Mouse (Mus musculus): Measurements from ENCODE around the gene Adora1.
"Not testable (repeated sequence)": the region's sequence is repeated elsewhere in the genome, so short reads cannot be mapped to it uniquely, and the experiment has no call there.

Gene Adora1

DNA sequence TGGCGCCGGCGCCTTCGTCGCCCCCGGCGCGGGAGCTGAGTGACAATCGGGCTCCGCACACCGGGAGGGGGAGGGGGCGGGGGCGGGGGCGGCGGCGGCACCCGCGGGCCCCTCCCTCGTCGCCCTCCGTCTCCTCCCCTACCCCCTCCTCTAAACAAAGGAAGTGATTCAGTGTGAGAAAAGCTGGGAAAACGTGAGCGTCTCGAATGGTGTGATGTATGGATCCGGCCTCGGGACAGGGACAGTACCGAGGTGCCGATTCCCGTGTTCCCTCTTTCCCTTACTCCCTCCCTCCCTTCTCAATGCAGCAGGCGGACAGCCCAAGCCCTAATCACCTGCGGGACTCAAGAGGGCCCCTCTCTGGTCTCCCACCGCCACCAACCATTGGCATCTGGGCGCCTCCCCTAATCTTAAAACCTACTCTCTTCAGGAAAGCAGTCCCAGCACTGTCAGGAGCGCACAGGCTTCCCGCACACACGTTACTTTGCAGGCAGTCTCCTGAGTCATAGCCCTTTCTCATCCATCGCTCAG lies at the start of gene Adora1:
Adora1 (minus strand) TSS at position 41 of the 531 bp plus-strand sequence.
- DNase-seq, result no peak

DNA sequence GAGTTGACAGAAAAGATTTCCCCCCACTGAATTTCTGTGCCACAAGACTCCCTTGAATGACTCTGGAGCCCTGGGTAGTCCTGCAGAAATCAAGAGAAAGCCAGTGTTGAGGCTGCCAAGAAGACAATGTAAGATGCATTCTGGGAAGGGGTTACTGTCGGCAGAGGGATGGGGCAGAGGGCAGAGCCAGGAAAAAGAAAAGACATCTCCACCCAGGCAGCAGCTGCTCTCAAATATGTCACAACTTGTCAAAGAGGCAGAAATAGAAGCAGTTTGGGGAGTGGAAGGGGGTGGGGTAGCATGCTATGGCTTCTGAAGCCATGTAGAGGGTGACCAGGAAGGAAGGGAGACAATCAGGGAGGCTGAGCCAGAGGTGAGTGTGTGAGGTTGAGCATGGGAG lies 47.9 kb upstream of the Adora1 start:
- no peak for DNase-seq

DNA sequence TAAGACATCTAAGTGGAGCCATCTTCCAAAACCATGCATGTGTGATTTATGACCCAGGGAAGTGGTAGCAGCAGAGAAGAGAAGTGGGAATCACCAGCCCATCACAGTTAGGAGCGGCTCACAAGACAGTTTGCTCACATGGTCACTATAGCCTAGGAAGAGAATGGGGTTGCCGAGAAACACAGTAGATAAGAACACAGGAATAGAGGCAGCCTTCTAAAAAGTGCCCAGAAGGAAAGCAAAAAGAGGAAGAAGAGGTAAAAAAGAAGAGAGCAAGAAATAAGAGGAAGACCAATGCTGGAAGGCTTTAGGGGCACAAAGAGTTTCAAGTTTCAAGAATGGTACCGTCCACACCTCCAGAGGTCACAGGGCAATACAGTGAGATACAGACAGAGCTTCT lies 47.1 kb upstream of the Adora1 start:
- DNase-seq, result no peak

DNA sequence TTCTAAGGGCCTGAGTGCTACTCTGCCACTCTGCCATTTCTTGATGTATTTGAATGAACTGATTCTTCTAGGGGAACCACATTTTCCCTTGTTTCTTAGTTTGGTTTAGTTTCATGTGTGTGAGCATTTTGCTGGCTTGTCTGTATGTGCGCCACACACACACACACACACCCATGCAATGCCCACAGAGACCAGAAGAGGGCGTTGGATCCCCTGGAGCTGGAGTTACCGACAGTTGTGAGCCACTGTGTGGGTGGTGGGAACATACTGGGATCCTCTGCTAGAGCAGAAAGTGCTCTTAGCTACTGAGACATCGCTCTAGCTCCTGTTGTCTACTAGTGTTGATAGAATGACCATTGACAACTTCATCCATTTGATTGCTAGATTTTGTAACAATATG lies 46.3 kb upstream of the Adora1 start:
- DNase-seq, result no peak

DNA sequence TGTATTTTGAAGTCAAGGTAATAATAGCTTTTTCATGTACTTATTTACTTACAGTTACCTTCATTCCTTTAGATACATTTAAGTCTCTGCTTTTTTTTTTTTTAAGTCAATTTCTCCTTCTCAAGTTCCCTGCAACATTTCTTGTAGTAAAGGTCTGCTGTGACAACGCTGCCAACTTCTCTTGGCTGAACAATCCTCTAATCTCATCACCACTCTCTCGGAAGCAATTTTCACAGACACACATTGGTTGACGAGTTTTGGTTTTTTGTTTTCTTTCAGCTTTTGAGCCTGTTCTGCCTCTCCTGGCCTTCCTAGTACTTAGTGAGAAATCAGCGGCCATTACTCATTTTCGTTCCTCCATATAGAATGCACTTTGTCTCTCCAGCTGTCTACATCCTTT lies 44.9 kb upstream of the Adora1 start:
- DNase-seq, result no peak

DNA sequence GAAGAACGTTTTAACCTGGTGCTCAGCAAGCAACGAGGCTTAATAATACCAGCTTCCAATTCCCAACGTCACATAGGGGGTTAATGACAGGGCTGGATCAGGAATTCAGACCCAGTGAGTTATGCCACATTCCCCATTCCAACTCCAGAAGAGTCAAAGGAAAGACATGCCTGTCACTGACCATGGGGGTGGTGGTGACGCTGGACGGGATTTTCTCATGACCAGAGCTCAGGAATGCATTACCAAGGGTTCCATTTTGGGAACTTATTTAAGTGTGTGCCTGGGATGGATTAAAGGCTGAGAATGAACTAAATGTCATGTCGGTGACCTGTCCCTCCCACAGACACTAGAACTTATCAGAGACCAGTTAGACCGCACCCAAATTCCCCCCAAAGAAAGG lies 41.6 kb upstream of the Adora1 start:
- DNase-seq, result no peak

DNA sequence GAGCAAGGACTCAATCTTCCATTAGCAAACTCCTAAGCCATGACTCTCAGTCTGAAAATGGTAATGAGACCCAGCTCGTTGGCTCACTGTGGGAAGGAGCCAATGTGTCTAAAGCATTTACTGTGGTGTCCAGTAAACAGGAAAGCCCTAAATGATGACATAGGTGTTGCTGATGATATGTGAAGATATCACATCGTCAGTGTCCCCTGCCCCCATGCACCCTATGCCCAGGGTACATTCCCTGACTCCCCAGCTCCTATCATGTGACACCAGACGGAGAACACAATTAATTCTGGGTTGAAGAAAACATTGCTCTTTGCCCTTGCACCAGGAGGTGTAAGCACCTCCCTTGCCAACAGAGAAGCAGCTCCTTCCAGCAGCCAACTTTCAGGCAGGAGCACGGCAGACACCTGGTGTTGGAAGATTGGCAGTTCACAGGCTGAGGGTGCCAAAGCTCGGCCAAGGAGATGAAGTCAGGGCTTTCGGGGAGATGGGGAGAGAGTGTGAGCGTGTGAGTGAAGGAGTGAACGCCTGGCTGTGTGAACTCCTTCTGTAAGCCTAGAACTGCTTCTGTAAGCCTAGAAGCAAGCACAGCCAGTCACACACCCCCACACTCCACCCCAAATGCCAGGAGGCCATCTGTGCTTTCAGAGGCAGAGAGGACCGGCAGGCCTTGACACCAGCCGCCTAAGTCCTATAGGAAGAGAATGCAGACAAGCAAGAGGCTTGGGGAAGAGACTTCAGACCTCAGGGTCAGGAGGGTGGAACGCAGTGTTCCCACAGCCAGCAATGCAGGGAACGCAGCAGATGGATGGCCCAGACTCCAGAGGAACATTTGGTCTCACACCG lies 40.6 kb upstream of the Adora1 start:
- DNase-seq, result peak; percentile 22

DNA sequence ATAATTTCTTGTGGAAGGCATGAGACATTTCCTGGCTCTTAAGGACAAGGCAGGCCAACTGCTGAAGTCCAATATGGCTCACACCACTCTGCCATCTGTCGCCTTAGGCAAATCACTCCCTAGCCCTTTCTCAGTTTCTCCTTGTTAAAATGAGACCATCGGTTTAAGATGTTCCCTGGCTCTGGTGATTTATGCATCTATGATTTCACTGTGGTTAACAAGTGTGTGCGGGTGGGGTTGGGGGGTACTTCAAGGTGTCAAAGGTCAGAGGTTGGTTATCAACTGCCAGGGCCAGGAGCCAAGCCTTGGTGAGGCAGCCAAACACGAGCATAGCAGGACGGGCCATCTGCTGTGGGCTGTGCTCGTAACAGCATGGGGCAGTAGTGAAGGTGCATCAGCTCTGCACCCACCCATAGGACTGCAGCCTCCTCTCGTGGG lies 39.3 kb upstream of the Adora1 start:
- no peak for DNase-seq

DNA sequence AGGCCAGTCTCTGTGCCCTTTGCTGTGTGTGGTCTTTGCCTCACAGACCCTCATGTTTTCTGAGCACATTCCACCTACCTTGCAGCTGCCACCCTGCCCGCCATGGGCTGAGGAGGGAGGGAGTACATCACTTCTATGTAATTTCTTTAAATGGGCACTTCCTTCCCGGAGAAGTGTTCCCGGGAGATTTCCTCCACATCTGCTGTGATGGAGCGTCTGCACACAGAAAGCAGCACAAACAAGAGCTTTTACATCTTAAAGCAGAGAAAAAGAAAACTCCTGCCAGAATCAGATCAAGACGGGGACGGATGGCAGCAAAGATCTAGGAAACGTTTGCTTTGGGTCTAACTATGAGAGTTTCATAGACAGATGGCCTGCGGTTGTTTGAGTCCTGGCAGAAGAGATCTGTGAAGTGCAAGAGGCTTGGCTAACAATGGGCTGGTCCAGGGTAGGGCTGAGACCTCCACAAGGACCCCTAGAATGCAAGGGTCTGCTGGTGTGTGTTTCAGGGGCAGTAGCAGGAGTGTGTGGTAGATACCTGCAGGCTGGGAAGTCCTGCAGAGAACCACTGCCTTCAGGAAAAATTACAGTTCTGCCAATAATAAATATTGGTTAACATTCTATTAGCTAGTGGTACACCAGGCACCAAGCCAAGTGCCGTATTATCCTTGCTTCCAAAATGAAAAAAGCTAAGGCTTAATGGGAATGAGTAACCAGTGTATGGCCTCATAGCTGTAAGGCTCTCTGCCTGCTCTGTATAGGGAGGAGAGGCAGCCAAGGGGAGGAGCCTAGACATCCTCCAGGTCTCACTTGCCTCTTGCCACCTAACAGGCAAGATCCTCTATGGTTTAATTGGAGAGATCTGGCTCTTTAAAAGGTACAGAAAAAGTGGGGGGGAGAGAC lies 38.5 kb upstream of the Adora1 start:
- DNase-seq, result no peak

DNA sequence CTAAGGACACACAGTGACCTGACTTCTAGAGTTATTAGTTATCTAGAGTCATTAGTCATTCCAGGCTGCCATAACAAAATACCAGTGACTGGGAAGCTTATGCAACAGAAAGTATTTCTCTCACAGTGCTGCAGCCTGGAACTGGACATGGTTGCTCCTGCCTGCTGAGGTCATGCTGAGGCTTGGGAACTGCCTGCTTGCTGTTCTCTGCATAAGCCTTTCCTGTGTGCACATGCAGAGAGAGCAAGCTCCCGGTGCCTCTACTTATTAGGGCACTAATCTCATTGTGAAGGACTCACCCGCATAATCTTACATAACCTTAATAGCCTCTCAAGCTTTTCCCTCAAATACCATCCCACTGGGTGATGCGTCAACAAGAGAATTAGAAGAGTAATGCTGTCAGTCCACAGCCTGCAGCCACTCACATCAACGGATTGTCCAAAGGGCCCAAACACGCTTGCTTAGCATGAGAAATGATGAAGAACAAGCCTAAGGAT lies 37.6 kb upstream of the Adora1 start:
- no peak for DNase-seq

DNA sequence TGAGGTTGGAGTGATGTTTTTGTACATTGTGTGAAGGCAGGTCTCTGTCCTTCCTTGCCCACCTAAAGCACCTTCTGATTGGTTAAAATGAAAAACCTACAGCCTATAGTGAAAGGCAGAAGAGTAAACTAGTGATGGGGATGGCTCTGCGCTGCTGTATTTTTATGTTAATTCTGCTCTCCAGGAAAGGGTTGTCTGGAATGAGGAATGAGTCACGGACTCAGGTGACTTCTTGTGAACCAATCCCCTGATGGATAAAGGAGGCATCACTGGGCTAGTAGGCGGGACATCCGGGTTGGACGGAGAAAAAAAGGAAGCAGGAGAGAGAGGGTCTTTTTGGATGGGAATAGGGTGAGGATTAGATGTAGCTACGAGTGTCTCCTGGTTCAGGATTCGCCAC lies 34.8 kb upstream of the Adora1 start:
- no peak for DNase-seq

DNA sequence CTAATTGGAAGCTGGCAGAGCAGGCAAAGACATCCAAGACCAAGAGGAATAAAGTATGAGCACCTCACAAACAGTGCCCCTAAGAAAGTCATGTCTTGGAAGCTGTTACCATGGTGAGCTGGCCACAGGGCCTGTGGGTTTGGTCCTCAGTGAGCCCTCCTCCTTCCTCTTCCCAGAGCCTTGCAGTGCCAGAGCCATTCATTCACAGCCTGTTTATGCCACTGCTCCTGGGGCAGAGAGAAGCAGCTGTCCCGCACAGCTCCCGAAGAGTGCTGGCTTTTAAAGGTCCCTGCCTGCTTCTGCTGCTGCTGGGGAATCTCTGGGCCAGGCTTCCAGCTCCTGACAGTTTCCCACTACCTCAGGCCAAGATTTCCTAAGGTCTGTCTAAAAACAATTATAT lies 30.6 kb upstream of the Adora1 start:
- DNase-seq, result no peak

DNA sequence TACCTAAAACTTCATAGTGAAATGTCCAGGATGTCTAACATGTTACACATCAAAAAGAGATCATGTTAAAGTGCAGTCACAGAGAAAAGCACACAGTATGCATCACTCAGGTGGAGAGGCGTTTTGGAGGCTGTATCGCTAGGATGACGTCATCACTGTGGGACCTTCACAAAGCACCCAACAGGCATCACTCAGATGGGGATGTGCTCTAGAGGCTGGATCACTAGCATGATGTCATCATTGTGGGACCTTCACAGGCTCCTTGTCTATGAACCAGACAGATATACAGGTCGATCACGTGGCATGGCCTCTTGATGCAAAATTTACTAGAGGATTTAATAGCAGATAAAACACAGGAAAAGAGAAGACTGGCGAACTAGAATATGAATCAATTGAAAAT lies 29.1 kb upstream of the Adora1 start:
- DNase-seq, result no peak

DNA sequence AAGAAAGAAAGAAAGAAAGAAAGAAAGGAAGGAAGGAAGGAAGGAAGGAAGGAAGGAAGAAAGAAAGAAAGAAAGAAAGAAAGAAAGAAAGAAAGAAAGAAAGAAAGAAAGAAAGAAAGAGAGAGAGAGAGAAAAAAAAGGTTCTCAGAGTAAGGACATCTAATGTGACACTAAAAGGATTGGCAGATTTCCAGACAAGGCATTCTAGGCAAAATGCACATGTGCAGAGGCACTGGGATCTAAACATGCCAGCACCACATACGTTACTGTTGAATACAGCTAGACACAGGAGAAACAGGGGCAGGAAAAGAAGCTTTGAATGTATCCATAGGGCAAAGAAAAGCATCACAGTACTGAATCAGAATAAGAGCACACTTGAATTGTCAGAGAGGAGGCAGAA lies 14.4 kb upstream of the Adora1 start:
- not testable (repeated sequence) for DNase-seq

DNA sequence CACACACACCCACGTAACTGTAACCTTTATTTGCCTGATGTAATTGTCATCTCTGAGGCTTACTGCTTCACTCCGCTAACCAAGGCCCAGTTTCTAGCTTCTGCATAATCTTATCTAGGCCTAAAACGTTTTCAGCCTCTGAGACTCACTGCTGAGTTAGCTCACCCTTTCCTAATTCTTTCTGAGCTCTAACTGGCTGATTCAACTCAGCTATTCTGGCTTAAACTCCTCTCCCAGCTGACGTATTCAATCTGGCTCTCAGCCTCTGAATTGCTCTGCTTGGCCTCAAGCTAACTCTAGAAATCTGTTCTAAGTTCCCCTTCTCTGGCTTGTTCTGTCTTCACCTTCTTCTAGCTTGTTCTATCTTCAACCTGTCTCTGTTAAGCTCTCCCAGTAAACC lies 11.4 kb upstream of the Adora1 start:
- peak; percentile 44 for DNase-seq

DNA sequence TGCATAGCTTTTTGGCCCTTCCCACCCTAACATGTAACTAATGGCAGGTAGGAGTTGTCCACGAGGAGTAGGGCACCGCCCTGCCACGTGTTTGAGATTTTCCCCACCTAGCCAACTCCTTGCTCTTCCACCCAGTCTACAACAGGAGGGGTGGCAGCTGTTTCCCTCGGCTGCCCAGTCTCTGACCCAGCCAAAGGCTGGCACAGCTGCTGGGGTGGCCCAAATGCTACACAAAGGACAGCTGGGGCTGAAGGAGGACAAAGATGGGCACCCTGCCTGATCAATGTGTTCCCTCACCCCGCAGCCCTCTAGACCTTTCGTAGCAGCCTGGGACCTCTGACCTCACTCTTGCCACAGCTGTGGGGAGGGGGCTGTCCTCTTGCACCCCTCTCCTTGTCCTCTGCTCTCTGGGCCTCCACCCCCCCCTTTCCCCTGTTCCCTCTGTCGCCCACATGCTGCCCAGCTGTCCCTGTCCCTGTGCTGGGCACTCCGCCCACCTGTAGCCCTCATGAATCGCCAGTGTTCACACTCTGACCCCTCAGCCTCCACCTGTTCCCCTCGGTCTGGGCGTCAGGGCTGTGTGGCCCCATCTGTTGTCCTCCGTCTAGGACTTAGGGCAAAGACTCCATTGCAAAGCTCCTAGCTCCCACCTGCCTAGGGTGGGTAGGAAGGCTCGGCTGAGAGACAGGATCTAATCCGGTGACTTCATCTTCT lies 9.9 kb upstream of the Adora1 start:
- DNase-seq, result no peak

DNA sequence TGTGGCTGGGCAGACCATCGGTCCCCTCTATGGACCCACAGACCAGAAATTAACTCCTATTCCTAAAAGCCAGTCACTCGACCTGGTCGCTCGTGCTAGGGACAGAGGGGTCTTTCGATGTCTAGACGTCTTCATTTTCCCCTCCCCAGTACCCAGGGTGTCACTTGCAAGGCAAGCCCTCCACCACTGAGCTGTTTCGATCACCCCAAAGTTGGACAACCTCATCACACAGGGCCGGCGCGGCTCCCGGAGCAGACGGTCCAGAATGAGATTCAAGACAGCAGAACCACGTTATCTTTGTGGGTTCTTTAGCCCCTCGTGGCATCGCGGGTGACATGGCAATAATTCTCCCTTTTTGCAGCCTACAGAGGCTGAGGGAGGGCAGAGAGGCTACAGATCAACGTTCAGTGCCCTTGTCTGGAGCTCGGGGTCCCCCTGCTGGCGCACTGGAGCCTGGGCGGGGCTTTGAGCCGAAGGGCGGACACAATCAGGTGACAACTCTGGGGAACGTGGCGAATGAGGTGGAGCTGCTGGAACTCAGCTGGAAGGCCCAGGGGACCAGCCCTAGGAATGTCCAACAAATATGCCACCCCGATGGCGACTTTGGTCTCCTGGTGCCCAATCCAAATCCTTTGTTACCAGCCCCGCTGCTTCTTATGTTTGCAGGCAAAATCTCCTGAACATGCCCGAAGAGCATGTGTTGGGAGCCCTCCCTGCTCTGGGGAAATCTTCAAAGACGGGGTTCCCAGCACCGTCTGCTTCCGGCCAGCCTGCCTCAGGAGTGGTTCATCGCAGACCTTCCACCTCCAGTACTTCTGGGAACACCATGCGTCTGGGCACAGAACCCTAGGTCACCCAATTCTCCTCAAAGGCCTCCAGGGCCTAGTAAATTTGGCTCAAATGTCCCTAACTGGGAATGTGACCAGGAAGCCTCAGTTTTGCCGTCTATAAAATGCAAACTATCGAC lies 9.0 kb upstream of the Adora1 start:
- DNase-seq, result peak; percentile 95

DNA sequence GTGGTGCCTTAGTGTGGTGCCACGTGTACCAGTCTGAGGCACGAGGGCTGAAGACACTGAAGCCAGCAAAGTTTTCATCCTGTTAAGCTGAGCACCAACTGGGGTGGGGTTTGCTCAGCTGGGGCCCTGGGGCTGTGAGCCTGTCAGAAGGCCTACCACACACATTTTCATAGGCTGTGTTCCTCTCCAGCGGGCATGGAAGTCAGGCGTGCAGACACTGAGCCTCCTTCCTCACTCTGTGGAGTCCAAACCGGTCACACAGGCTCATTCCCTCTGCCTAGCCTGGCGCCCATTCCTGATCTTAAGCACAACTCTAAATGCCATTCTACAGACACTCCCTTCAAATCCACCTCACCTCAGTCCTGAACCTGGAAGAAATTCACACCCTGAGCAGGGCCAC lies 8.3 kb upstream of the Adora1 start:
- DNase-seq, result peak; percentile 49

DNA sequence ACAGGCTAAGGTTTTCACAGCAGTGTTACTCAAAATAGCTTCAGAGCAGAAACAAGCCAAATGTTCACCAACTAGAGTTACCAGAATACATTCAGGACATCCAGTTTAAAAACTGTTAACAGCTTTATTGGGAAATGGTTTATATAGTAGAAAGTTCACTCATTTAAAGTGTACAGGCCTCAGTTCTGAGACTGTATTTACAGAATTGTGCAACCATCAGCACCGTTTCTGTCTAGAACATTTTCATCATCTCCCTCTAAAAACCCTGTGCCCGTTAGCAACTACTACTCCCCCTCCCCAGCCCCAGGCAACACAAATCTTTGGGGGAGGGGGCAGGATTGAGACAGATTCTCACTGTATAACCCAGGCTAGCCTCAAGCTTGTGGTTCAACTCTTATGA lies 7.1 kb upstream of the Adora1 start:
- no peak for DNase-seq

DNA sequence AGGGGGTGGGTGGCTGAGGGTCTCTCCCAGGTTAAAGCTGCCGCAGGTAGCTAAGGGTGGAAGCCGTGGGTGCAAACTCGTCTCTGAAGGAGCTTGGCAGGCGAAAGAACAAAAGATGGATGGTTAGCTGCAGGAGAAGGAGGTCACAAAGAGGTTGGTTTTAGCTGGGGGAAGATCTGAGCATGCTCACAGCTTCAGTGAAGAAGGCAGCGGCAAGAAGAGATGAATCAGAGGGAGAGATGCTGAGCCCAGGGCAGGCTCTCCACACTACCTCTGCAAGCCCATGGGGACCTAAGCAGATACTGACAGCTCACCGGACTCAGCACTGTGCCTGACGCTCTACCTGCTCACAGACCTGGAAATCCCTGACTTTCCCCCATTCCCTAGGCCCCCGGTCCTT lies 6.1 kb upstream of the Adora1 start:
- no peak for DNase-seq

DNA sequence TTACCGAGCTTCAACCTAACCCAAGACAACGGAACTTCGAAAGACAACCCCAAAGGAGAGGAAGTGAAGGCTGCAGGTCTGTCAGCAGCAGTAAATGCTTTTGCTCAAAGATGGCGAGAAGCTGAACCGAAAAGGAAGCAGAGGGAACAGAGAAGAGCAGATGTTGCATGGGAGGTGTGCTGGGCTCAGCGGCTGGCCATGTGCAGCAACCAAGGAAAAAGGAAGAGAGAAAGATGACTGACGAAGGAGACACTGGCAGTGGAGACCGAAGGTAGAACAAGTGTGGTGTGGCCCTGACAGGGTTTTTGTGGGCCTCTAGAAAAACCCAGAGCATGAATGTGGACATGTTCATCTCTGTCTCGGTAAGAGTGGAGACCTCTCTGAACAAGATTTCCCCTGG lies 5.5 kb upstream of the Adora1 start:
- DNase-seq, result no peak

DNA sequence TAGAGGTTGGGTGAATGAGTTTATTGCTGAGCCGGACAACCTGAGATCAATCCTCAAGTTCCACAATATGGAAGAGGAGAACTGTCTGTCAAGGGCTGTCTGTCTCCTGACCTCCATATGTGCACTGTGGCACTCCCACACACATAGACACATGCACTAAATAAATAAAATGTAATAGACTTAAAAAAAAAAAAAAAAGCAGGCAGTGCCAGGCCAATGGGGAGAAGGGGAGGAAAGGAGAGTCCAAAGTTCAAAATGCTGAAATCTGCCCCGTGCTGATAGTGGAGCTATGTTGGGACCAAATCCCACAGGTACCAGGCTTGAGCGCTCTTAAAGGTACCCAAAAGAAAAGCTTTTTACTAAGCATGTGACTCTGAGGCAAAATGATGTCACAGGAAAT lies 2.2 kb upstream of the Adora1 start:
- no peak for DNase-seq
